Mouse (Mus musculus) fibroblast of lung, adult 2 months (primary cell): Measurements from ENCODE around the gene Brat1.

Experiments used
- DNase-seq: peaks from one replicate; pipeline ENCODE4 v3.0.0-alpha.2; 2011; ENCODE audit warnings: low read depth

The Brat1 gene

GRCm38 (mm10) chr5:140701661-140702060 lies 3.1 kb upstream of the Brat1 start:
- DNase-seq = no peak

GRCm38 (mm10) chr5:140702103-140702513 lies 2.7 kb upstream of the Brat1 start, which contains the start of gene Iqce:
Iqce (minus strand) TSS chr5:140702378.
- DNase-seq = peak; percentile 76

- no peak for DNase-seq
These were observed 2.1 kb upstream of the Brat1 start for GRCm38 (mm10) chr5:140702618-140703175.

GRCm38 (mm10) chr5:140703480-140704377 lies 1.1 kb upstream of the Brat1 start:
- DNase-seq = no peak

GRCm38 (mm10) chr5:140705501-140706171 lies 825 bp downstream of the Brat1 start:
- no peak for DNase-seq

GRCm38 (mm10) chr5:140710315-140710714 lies 5.5 kb downstream of the Brat1 start:
- DNase-seq = no peak

- DNase-seq = no peak
These were observed 6.2 kb downstream of the Brat1 start for GRCm38 (mm10) chr5:140711040-140711439.

GRCm38 (mm10) chr5:140720773-140721172 lies 16.0 kb downstream of the Brat1 start:
- DNase-seq = no peak

GRCm38 (mm10) chr5:140722121-140722520 lies 17.3 kb downstream of the Brat1 start:
- no peak for DNase-seq

- no peak for DNase-seq
These were observed 19.0 kb downstream of the Brat1 start, which contains the start of gene Amz1 for GRCm38 (mm10) chr5:140723822-140724221. Amz1 (plus strand) TSS chr5:140724127.

GRCm38 (mm10) chr5:140726062-140726839 lies 21.4 kb downstream of the Brat1 start:
- no peak for DNase-seq

- DNase-seq = no peak
These were observed 22.3 kb downstream of the Brat1 start for GRCm38 (mm10) chr5:140726946-140727740.

- no peak for DNase-seq
These were observed 26.4 kb downstream of the Brat1 start for GRCm38 (mm10) chr5:140731040-140731797.

GRCm38 (mm10) chr5:140732195-140732594 lies 27.4 kb downstream of the Brat1 start:
- no peak for DNase-seq

GRCm38 (mm10) chr5:140733336-140733735 lies 28.5 kb downstream of the Brat1 start:
- no peak for DNase-seq

GRCm38 (mm10) chr5:140735297-140735696 lies 30.5 kb downstream of the Brat1 start:
- DNase-seq = no peak

GRCm38 (mm10) chr5:140736166-140736565 lies 31.4 kb downstream of the Brat1 start:
- no peak for DNase-seq

- no peak for DNase-seq
These were observed 35.0 kb downstream of the Brat1 start for GRCm38 (mm10) chr5:140739813-140740212.

- no peak for DNase-seq
These were observed 36.2 kb downstream of the Brat1 start for GRCm38 (mm10) chr5:140741040-140741439.

GRCm38 (mm10) chr5:140741877-140742276 lies 37.1 kb downstream of the Brat1 start:
- no peak for DNase-seq
